Mouse (Mus musculus) cerebellum, adult 2 months (tissue): ENCODE measurements around the gene Polr3h.

Experiments used
- CTCF ChIP-seq: fragments of 200-500 bp; IDR thresholded peaks from 2 replicates; pipeline ENCODE4 v1.5.1; 2011; ENCODE audit warnings: low read depth, mild to moderate bottlenecking, control low read depth, low read length, moderate library complexity, borderline replicate concordance; ENCODE audit not compliant: insufficient read depth
- POLR2A ChIP-seq: fragments of 200-500 bp; IDR thresholded peaks from 2 replicates; pipeline ENCODE4 v1.6.1; 2011; ENCODE audit warnings: low read length, control low read depth, borderline replicate concordance; ENCODE audit not compliant: insufficient read depth

GRCm38 (mm10) chr15:81847161-81847560 lies 78.9 kb downstream of the Polr3h start:
- TF ChIP-seq CTCF (no peak), POLR2A (no peak)
